Mouse (Mus musculus) layer of hippocampus, adult 9-10 months (tissue): Measurements from ENCODE around the gene Olfr547.

Experiments used
- DNase-seq: peaks from one replicate; pipeline ENCODE4 v3.0.0; 2022; ENCODE audit warnings: low spot score

The Olfr547 gene

DNA sequence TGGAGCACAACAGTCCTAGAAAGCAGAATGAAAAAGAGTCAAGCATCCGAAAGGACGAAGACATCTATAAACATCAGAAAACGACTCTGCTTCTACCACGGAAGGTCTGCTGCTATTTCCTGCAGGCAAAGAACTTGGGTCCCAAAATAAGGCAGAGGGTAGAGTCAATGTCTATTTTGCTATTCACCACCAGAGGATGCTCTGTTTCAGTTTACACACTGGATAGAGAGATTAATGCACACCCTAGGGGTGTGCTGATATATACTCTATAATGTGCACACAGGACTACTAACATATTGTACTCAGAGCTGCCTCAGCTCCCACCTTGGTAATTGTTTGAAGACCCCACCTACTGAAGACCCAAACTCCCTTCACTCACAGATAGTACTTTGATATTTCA, 31.7 kb downstream of the Olfr547 start:
- DNase-seq = no peak

GRCm38 (mm10) chr7:102571142-102571541, 36.6 kb downstream of the Olfr547 start, which contains the start of gene Olfr550:
Gene Olfr550, plus strand, starts transcription at chr7:102571442.
- no peak for DNase-seq

DNA sequence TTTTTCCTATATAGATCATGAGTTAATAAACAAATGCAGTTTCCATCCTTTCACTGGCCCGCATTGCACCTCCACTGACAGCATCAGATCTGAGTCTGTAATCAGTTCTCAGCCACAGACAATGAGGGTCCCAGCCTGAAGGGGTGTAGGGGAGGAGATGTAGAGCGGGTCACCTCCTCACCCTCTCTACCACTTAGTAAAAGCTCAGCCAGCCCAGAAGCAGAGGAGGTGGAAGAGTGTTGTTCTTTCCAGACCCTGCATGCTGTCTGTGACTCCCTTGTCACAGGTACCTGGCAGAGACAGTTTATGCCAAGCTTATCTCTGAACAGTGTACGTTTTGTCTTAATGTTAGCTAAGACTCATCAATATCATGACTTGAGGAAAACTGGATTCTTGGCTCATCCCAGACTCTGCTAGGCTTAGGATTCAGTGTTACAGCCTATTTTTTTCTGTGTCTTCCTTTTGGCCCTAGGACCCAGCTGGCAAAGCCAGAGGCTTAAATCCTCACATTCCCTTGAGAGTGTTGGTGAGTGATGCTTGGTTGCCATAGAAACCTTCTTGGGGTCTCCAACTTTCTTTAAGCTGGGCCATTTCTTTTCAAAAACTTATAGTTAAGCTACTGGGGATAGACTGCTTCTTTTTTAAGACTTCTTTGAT, 38.8 kb downstream of the Olfr547 start:
- no peak for DNase-seq

GRCm38 (mm10) chr7:102575998-102576397, 41.4 kb downstream of the Olfr547 start:
- no peak for DNase-seq
